Mouse (Mus musculus): ENCODE data around the gene Slc7a5. TPM values are rescaled to one million over a fixed set of nuclear protein-coding genes. Genes with fewer than 3 reads are reported as not detected.

Gene Slc7a5
- polyA plus RNA-seq, 2 experiments, result 27.8 to 34.6 TPM

GRCm38 (mm10) chr8:121903977-121904376 lies 3.5 kb downstream of the Slc7a5 start:
- Histone ChIP-seq H3K9ac (ENCODE audit: low read depth, low read length, severe bottlenecking) (no peak overlapping the region), H3K36me3 (ENCODE audit: control insufficient read depth, insufficient read depth, low read length) (no peaks in the 10 kb centered on the region), H3K9me3 (ENCODE audit: control insufficient read depth, low read length) (no peaks in the 10 kb centered on the region), H3K27me3 (ENCODE audit: control insufficient read depth, insufficient read depth, low read length) (no peaks in the 10 kb centered on the region), H3K4me1 (ENCODE audit: control insufficient read depth, insufficient read depth, low read length) (peaks cover 17% of the 10 kb centered on the region), H3K4me2 (replicated peaks; ENCODE audit: low read depth, low read length, severe bottlenecking) (no peak overlapping the region), H3K4me3 (replicated peaks; ENCODE audit: low read length) (no peak overlapping the region), H3K27ac (replicated peaks; ENCODE audit: low read depth, low read length) (no peak overlapping the region)
- no peak for TF ChIP-seq POLR2A (IDR thresholded peaks at IDR 0.05; ENCODE audit: borderline replicate concordance, extremely low read depth, insufficient read depth, insufficient read length)
- no peak for ATAC-seq (ENCODE audit: low FRiP score, low read depth)
- no peak for DNase-seq (ENCODE audit: low spot score)
- WGBS, result 73% methylated on average over 6 of the region's 6 CpGs

- ATAC-seq (ENCODE audit: low FRiP score, low read depth), result peak; percentile 62
- no peak overlapping the region for H3K27ac ChIP-seq (replicated peaks; ENCODE audit: low read depth, low read length)
- peak; percentile 52 for DNase-seq (ENCODE audit: low spot score)
- peaks cover 30% of the 10 kb centered on the region for H3K4me1 ChIP-seq (ENCODE audit: control insufficient read depth, insufficient read depth, low read length)
- 46% methylated on average over 8 of the region's 8 CpGs for WGBS
- no peaks in the 10 kb centered on the region for H3K9me3 ChIP-seq (ENCODE audit: control insufficient read depth, low read length)
- H3K4me2 ChIP-seq (replicated peaks; ENCODE audit: low read depth, low read length, severe bottlenecking), result no peak overlapping the region
- no peaks in the 10 kb centered on the region for H3K27me3 ChIP-seq (ENCODE audit: control insufficient read depth, insufficient read depth, low read length)
- no peaks in the 10 kb centered on the region for H3K36me3 ChIP-seq (ENCODE audit: control insufficient read depth, insufficient read depth, low read length)
- no peak overlapping the region for H3K4me3 ChIP-seq (replicated peaks; ENCODE audit: low read length)
- no peak overlapping the region; the same call in 1 of the 2 replicates for H3K9ac ChIP-seq (ENCODE audit: low read depth, low read length, severe bottlenecking)
- no peak for TF ChIP-seq POLR2A (IDR thresholded peaks at IDR 0.05; ENCODE audit: borderline replicate concordance, extremely low read depth, insufficient read depth, insufficient read length)
Measured at GRCm38 (mm10) chr8:121901498-121902236, 5.8 kb downstream of the Slc7a5 start.

GRCm38 (mm10) chr8:121899180-121900044 lies 8.1 kb downstream of the Slc7a5 start:
- WGBS, result 81% methylated on average over 18 of the region's 18 CpGs
- DNase-seq (ENCODE audit: low spot score) (no peak), ATAC-seq (ENCODE audit: low FRiP score, low read depth) (no peak)
- no peak for TF ChIP-seq POLR2A (IDR thresholded peaks at IDR 0.05; ENCODE audit: borderline replicate concordance, extremely low read depth, insufficient read depth, insufficient read length)
- peaks cover 20% of the 10 kb centered on the region for H3K4me1 ChIP-seq (ENCODE audit: control insufficient read depth, insufficient read depth, low read length)
- no peak overlapping the region for H3K27ac ChIP-seq (replicated peaks; ENCODE audit: low read depth, low read length)
- H3K36me3 ChIP-seq (ENCODE audit: control insufficient read depth, insufficient read depth, low read length), result peaks cover 10% of the 10 kb centered on the region; the same call in 1 of the 2 replicates
- no peaks in the 10 kb centered on the region for H3K9me3 ChIP-seq (ENCODE audit: control insufficient read depth, low read length)
- H3K9ac ChIP-seq (ENCODE audit: low read depth, low read length, severe bottlenecking), result no peak overlapping the region
- H3K27me3 ChIP-seq (ENCODE audit: control insufficient read depth, insufficient read depth, low read length), result no peaks in the 10 kb centered on the region
- no peak overlapping the region for H3K4me3 ChIP-seq (replicated peaks; ENCODE audit: low read length)
- H3K4me2 ChIP-seq (replicated peaks; ENCODE audit: low read depth, low read length, severe bottlenecking), result no peak overlapping the region

- H3K9me3 ChIP-seq (ENCODE audit: control insufficient read depth, low read length), result no peaks in the 10 kb centered on the region
- ATAC-seq (ENCODE audit: low FRiP score, low read depth) (peak; percentile 84), DNase-seq (ENCODE audit: low spot score) (peak; percentile 81)
- 10% methylated on average over 4 of the region's 4 CpGs for WGBS
- H3K4me3 ChIP-seq (replicated peaks; ENCODE audit: low read length), result no peak overlapping the region
- H3K9ac ChIP-seq (ENCODE audit: low read depth, low read length, severe bottlenecking), result no peak overlapping the region
- no peak for TF ChIP-seq POLR2A (IDR thresholded peaks at IDR 0.05; ENCODE audit: borderline replicate concordance, extremely low read depth, insufficient read depth, insufficient read length)
- H3K36me3 ChIP-seq (ENCODE audit: control insufficient read depth, insufficient read depth, low read length), result peaks cover 12% of the 10 kb centered on the region; the same call in 1 of the 2 replicates
- no peak overlapping the region; the same call in 1 of the 2 replicates for H3K4me2 ChIP-seq (replicated peaks; ENCODE audit: low read depth, low read length, severe bottlenecking)
- H3K4me1 ChIP-seq (ENCODE audit: control insufficient read depth, insufficient read depth, low read length), result peaks cover 20% of the 10 kb centered on the region
- H3K27ac ChIP-seq (replicated peaks; ENCODE audit: low read depth, low read length), result peak overlapping the region; percentile 59
- no peaks in the 10 kb centered on the region for H3K27me3 ChIP-seq (ENCODE audit: control insufficient read depth, insufficient read depth, low read length)
Measured at GRCm38 (mm10) chr8:121898401-121898931, 9.0 kb downstream of the Slc7a5 start.

GRCm38 (mm10) chr8:121897871-121898381 lies 9.6 kb downstream of the Slc7a5 start:
- DNase-seq (ENCODE audit: low spot score) (no peak), ATAC-seq (ENCODE audit: low FRiP score, low read depth) (peak; percentile 20; the same call in 1 of the 2 replicates)
- Histone ChIP-seq H3K9ac (ENCODE audit: low read depth, low read length, severe bottlenecking) (no peak overlapping the region), H3K36me3 (ENCODE audit: control insufficient read depth, insufficient read depth, low read length) (peaks cover 12% of the 10 kb centered on the region; the same call in 1 of the 2 replicates), H3K27ac (replicated peaks; ENCODE audit: low read depth, low read length) (peak overlapping the region; percentile 59), H3K4me1 (ENCODE audit: control insufficient read depth, insufficient read depth, low read length) (peaks cover 20% of the 10 kb centered on the region), H3K9me3 (ENCODE audit: control insufficient read depth, low read length) (no peaks in the 10 kb centered on the region), H3K27me3 (ENCODE audit: control insufficient read depth, insufficient read depth, low read length) (no peaks in the 10 kb centered on the region), H3K4me3 (replicated peaks; ENCODE audit: low read length) (no peak overlapping the region), H3K4me2 (replicated peaks; ENCODE audit: low read depth, low read length, severe bottlenecking) (no peak overlapping the region; the same call in 1 of the 2 replicates)
- TF ChIP-seq POLR2A (IDR thresholded peaks at IDR 0.05; ENCODE audit: borderline replicate concordance, extremely low read depth, insufficient read depth, insufficient read length), result no peak
- 11% methylated on average over 7 of the region's 7 CpGs for WGBS
